Mouse (Mus musculus) brain, embryonic 14.5 days (tissue): ENCODE data around the gene Nkpd1. TPM values are rescaled to one million over a fixed set of nuclear protein-coding genes. Genes with fewer than 3 reads are reported as not detected.
"Not testable (repeated sequence)": the region's sequence is repeated elsewhere in the genome, so short reads cannot be mapped to it uniquely, and the experiment has no call there.

Source experiments
- DNase-seq: peaks from one replicate; pipeline ENCODE4 v3.0.0-alpha.2; 2011; ENCODE audit warnings: low read depth
- CTCF ChIP-seq: fragments of 200-500 bp; IDR thresholded peaks from 2 replicates; pipeline ENCODE4 v1.5.1; 2012; ENCODE audit warnings: inconsistent platforms, mild to moderate bottlenecking, moderate library complexity, borderline replicate concordance; ENCODE audit not compliant: insufficient read depth, insufficient read length; ENCODE audit errors: extremely low read depth
- POLR2A ChIP-seq: fragments of 200-500 bp; IDR thresholded peaks from 2 replicates; pipeline ENCODE4 v1.6.1; 2012; ENCODE audit warnings: mild to moderate bottlenecking, inconsistent platforms, borderline replicate concordance; ENCODE audit not compliant: poor library complexity, insufficient read depth, insufficient read length, severe bottlenecking; ENCODE audit errors: extremely low read depth
- polyA plus RNA-seq: library from polyadenylated mRNA; depleted of rRNA; stranded (reverse); fragments of >200 nt; gene quantifications from 2 replicates; pipeline ENCODE4 v1.2.3, GENCODE M21; 2012

The Nkpd1 gene
- polyA plus RNA-seq, 1 experiment = 0.51 TPM

GRCm38 (mm10) chr7:19506969-19507611 is 10.5 kb upstream of the Nkpd1 start:
- TF ChIP-seq POLR2A = 0 out of 2 replicates have a peak, but pooled peaks have one; percentile 35
- TF ChIP-seq CTCF = no peak
- peak; percentile 85 for DNase-seq

GRCm38 (mm10) chr7:19507612-19507981 is 10.0 kb upstream of the Nkpd1 start:
- no peak for TF ChIP-seq CTCF
- no peak for TF ChIP-seq POLR2A
- no peak for DNase-seq

GRCm38 (mm10) chr7:19508150-19508923 is 9.3 kb upstream of the Nkpd1 start, which contains the start of the genes Bloc1s3 and Trappc6a:
TSS of gene Bloc1s3 (minus strand) at chr7:19508367.
TSS of gene Trappc6a (plus strand) at chr7:19508395.
- TF ChIP-seq CTCF (no peak), POLR2A (peak; percentile 86)
- DNase-seq = peak; percentile 98

- TF ChIP-seq CTCF (no peak), POLR2A (no peak)
- DNase-seq = peak; percentile 32
Measured at GRCm38 (mm10) chr7:19508924-19509568, 8.6 kb upstream of the Nkpd1 start.

GRCm38 (mm10) chr7:19509786-19510185 is 7.9 kb upstream of the Nkpd1 start:
- TF ChIP-seq POLR2A (no peak), CTCF (no peak)
- no peak for DNase-seq

- DNase-seq = not testable (repeated sequence)
Measured at GRCm38 (mm10) chr7:19511934-19512333, 5.7 kb upstream of the Nkpd1 start.

- DNase-seq = no peak
- TF ChIP-seq CTCF (no peak), POLR2A (no peak)
Measured at GRCm38 (mm10) chr7:19512353-19512752, 5.3 kb upstream of the Nkpd1 start.

GRCm38 (mm10) chr7:19520032-19520431 is 2.4 kb downstream of the Nkpd1 start:
- TF ChIP-seq POLR2A (no peak), CTCF (no peak)
- DNase-seq = no peak

- DNase-seq = peak; percentile 33
- no peak for TF ChIP-seq CTCF
- no peak for TF ChIP-seq POLR2A
Measured at GRCm38 (mm10) chr7:19523017-19523756, 5.5 kb downstream of the Nkpd1 start.

- DNase-seq = peak; percentile 85
- TF ChIP-seq POLR2A = no peak
- TF ChIP-seq CTCF = peak; percentile 64
Measured at GRCm38 (mm10) chr7:19523757-19524419, 6.2 kb downstream of the Nkpd1 start.
